Mouse (Mus musculus): ENCODE results near the gene Sirt3.

Gene Sirt3

DNA sequence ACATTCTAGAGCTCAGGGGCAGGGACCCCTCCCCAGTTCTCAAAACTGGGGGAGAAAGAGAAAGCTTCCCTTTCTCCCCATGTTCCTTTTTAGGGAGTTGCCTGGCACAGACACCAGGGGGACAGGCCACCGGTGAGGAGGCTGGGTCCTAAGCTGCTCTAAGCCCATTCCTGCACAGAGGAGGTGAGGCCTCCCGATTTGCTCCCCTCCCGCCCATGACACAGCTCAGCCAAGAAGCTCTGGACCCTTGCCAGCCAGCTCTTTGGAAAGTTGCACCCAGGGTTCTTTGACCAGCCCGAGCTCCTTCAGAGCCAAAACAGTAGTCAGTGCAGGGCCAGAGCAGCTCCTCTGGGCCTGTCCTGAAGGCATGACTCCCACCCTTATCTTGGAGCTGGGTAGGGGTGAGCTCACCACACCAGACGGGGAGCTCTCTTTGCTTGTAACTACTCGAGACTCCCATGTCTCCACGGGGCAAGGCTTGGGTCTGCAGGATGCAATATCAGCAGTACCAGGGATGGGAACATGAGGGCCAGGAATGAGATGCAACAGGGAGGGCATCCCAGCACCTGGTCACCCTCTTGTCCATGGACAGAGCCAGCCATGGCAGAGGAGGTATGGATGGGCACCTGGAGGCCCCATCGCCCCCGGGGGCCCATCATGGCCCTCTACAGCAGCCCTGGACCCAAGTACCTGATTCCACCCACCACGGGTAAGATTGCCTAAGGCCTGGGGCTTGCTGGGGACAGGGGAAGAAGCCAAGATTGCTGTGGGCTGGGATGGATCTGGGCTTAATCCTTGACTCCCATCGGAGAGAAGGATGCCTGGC lies 34.1 kb downstream of the Sirt3 start, which contains the start of gene Odf3:
Gene Odf3, plus strand, starts transcription at position 51 of the 826 bp plus-strand sequence.
- DNase-seq: no peak

DNA sequence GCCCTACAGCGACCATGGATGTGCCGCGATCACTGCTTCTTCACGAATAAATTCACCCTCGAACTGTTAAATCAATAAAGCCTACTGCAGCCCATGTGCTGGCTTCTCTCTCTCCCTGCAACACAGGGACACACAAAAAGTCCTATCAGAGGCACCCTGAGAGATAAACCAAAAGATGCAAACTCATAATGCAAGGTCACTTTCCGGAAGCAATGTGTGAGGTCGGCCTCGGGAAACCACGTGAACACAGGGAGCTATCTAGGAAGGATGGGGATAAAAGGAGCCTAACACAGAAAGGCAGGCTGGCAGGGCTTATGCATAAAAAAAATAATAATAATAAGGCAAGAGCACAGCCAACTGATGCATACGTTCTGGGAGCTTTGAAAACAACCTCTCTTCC lies 35.4 kb downstream of the Sirt3 start:
- no peak for DNase-seq

DNA sequence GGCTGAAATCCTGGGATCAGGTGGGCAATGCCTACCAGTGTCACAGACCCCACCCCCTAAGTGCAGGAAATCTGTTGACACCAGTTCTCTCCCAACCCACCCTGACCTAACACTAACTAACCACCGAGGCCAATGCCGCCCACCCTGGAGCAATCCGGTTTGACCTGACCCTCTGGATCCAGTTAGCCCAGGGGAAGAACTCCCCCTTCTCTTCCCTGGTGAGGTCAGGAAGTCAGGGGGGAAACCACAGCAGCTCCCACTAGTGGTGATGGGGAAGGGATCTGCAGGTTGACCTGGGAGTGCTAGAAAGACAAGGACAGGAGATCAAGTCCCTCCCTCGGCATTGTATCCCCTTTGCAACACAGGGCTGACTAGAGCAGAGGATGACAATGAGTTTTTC lies 36.4 kb downstream of the Sirt3 start:
- no peak for DNase-seq

DNA sequence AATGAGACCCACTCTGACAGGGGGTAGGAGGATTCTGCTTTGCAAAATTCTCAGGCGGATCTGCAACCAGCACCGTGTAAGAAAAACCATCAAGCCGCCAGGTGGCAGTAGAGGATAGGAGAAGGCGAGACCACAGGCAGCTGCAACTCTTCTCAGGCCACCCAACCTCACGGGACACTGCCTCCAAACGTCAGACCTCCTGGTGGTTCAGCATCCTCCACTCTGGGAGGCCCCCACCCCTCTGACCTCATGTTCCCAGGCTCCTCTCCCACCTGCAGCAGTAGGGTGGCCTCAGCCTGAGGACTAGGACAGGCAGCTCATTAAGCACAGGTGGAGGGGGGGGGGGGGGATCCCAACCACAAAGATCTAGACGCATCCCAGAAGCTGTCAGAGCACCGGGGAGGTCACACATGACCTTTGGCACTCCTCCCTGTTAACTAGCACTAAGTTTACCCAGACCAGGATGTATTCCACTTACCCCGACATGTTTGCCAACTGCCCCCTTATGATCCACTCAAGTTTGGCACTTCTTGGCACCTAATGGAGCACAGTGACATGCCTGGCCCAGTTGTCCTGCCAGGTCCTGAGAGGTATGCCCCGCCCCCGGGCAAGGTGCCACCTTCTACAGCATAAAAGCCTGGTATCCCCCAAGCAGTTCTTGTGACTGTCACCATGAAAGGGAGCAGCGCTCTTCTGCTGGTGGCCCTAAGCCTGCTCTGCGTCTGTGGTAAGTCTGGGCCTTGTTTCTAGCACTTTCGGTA lies 37.0 kb downstream of the Sirt3 start, which contains the start of gene Scgb1c1:
Gene Scgb1c1, plus strand, starts transcription at position 643 of the 761 bp plus-strand sequence.
- DNase-seq: peak; percentile 83

DNA sequence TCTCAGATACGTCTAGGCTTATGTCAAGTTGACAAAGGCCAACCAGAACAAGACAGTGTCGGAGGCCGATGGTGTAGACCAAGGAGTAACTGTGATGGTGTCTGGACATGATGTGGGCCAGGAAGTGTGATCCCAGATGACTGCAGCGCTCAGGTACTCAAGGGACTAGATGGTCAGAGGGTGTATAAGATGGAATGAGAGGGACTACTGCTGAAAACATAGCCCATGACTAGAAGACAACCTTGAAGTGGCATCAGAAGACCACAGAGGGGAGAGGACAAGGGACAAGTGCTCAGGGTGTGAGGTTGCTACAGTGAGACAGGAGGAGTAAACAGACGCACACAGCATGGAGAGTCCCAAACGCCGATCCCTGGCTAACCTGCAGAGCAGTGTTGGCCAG lies 38.3 kb downstream of the Sirt3 start:
- DNase-seq: no peak

GRCm38 (mm10) chr7:140840750-140841735 lies 41.1 kb downstream of the Sirt3 start:
- DNase-seq: no peak

DNA sequence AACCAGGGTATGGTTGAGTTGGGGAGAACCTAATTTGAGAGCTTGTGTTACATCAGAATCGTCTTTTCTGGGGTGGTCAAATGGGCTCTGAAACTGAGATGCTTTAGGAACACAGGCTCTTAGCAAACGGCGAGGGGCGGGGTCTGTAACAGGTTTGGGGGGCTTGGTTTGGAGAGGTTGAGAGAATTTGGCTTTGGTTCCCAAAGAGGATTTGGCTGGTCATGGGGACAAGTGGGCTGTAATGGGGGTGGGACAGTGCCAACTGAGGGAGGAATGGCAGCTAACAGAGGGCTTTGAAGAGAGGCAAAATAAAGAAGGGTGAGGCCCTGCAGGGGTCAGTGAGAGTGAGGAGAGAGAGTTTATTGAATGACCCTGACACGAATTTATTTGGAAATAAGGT lies 42.6 kb downstream of the Sirt3 start:
- DNase-seq: no peak

- DNase-seq: no peak
Measured at GRCm38 (mm10) chr7:140836243-140837115, 45.6 kb downstream of the Sirt3 start.

DNA sequence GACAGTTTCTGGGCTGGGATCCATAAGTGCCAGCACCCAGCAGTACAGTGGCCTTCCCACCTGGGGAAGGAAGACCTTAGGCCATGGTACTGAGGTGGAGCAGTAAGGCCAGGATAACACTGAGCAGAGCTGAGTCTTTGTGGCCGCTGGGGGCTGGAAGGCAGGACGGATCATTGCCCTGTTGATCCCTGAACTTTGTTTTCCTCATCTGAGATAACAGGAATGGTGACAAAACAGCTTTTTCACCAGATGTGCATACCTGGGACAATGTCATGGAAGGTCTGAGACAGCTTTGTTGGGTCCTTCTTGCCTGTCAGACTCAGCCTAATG lies 46.4 kb downstream of the Sirt3 start:
- DNase-seq: no peak

DNA sequence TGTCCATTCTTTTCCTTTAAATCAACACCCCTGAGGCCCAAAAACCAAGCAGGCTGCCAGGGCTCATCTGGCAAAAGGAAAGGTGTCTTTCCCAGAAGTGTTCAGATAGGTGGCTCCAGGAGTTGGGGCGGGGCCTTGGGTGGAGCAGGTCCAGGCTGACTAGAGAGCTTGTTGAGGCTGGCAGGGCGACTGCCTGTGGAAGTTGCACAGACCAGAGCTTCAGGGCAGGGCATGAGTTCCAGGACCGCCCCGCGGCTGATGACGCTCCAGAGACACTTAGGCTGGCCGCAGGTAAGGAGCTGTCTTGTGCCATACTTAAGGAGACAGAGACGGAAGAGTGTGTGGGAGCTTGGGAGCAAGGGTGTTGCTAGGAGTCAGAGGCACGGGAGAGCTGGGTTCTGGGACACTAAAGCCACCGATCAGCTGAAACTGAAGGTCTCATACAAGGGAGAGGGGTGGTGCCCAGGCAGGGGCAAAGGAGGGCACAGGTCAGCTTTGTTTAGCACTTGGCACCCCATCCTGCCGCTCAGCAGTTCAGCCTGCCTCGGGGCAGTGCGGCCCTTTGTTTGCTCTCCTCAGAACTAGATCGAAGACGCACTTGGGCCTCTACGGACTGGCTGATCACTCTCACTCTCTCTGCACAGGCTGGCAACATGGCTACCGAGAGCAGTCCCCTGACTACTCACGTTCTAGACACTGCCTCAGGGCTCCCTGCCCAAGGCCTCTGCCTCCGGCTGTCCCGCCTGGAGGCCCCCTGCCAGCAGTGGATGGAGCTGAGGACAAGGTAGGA lies 46.9 kb downstream of the Sirt3 start, which contains the start of gene Urah:
Gene Urah, plus strand, starts transcription at position 51 of the 790 bp plus-strand sequence.
- no peak for DNase-seq

DNA sequence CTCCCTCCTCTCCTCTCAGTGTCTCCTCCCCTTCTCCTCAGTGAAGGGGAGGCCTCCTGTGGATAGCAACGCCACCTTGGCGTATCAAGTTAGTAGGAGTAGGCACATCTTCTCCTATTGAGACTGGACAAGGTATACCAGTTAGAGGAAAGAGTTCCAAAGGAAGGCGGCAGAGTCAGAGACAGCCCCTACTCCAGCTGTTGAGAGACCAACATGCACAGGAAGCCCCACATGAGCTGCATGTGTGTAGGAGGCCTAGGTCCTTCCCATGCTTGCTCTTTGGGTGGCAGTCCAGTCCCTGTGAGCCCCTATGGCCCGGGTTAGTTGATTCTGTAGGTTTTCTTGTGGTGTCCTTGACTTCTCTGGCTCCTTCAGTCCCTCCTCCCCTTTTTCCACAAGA lies 48.8 kb downstream of the Sirt3 start:
- DNase-seq: no peak

- no peak for DNase-seq
Measured at GRCm38 (mm10) chr7:140831447-140831846, 50.7 kb downstream of the Sirt3 start.

DNA sequence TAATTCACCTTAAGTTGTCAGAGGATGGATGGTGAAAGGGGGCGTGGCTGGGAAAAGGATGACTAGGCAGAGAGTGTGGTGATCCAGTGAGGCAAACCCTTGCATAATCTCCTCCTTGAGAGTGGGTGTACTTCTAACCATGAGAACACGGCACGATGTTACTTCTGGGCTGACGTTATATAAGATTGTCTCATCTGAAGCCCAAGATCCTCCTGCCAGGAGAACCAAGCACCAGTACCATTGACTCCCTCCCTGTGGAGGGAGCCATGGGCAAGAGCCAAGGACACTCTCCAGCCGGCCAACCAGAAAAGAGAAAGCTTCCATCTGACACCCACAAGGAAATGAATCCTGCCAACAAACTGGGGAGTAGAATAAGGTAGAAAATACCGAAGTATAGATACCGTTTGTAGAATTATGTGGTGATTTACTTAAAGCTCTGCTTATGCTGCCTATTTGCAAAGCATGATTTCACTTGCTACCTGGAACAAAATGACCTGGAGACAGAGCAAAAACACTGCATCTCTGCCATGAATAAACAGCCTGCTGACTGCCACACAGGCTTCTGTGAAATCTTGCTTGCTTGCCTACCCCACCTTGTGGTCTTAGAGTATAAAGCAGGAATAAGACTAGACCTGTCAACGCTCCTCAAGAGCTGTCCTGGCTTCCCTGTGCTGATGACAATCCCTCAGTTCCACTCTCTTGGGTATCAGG lies 53.8 kb downstream of the Sirt3 start:
- DNase-seq: peak; percentile 59

DNA sequence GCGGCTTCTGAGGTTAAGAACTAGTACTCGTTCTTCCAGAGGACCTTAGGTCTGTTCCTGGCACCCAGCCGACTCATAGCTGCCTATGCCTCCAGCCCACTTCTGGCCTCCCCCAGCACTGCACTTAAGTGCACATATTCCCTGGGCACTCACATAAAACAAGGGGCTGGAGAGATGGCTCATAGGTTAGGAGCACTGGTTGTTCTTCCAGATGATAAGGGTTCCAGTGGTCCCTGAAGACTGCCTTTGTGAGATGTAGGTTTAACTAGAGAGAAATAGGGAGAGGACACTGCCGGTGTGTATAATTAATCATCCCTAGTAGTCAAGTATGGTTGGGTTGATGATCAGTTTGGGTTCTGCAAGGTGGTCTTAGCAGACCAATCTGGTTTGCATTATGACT lies 59.4 kb downstream of the Sirt3 start:
- no peak for DNase-seq

- DNase-seq: peak; percentile 82
Measured at GRCm38 (mm10) chr7:140821653-140822329, 60.3 kb downstream of the Sirt3 start, which contains the start of gene Zfp941. TSS of gene Zfp941 (minus strand) at chr7:140822178.

GRCm38 (mm10) chr7:140821305-140821652 lies 60.8 kb downstream of the Sirt3 start:
- DNase-seq: peak; percentile 27

DNA sequence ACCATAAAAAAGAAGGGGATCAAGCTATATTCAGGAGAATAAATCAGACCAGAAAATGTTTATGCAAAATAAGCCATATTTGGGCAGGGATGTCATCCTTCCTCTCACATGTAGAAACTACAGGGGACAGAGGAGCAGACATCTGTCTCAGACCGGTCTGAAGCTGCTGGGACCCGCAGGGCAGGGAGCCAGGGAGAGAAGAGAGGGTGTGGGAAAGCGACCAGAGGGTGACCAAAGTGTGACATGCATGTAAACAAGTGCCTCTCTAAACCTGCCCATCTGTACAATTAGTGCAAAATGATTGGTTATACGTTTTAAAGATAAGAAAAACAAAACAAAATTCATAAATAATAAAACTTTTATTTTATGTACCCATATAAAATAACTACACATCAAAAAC lies 61.9 kb downstream of the Sirt3 start:
- no peak for DNase-seq
